Mouse (Mus musculus) MEL (cell line): ENCODE measurements at regions not wholly inside any gene's neighbourhood (a gene's known extent, or its start where the extent isn't known, plus 50 kb on each side); places are given as distances from the start of the nearest gene placed in this dataset.

Source experiments
- DNase-seq: peaks from one replicate; pipeline ENCODE4 v3.0.0; 2011; ENCODE audit warnings: low read depth, low spot score
- H3K27ac ChIP-seq: 2 replicates; pipeline ENCODE4 v1.5.1; 2012; ENCODE audit warnings: low read depth, mild to moderate bottlenecking, control low read depth, low read length, moderate library complexity; ENCODE audit not compliant: control insufficient read depth
- H3K27me3 ChIP-seq, 2 experiments: fragments of 150-350 bp in 1 of 2; sonication (generic) in 1 of 2; 2 replicates each; pipeline ENCODE4 v1.6.1; 2012; ENCODE audit warnings: low read length in 2 of 2, mild to moderate bottlenecking in 2 of 2, improper control_type of control experiment in 1 of 2, moderate library complexity in 1 of 2; ENCODE audit not compliant: insufficient read depth in 2 of 2, control insufficient read depth in 1 of 2
- H3K36me3 ChIP-seq, 2 experiments: 2 replicates each; pipeline ENCODE4 v1.6.1; 2012 to 2014; ENCODE audit warnings: low read length in 2 of 2, improper control_type of control experiment in 1 of 2, inconsistent platforms in 1 of 2, mild to moderate bottlenecking in 1 of 2; ENCODE audit not compliant: insufficient read depth in 2 of 2, control insufficient read depth in 1 of 2
- H3K4me1 ChIP-seq, 2 experiments: fragments of 150-350 bp in 1 of 2; sonication (generic) in 1 of 2; 2 replicates each; pipeline ENCODE4 v1.6.1; 2012; ENCODE audit warnings: low read length in 2 of 2, improper control_type of control experiment in 1 of 2, mild to moderate bottlenecking in 1 of 2; ENCODE audit not compliant: insufficient read depth in 2 of 2, control insufficient read depth in 1 of 2
- H3K4me3 ChIP-seq, 2 experiments: fragments of 150-350 bp in 1 of 2; sonication (generic) in 1 of 2; 2 replicates each; pipeline ENCODE4 v1.5.1; 2012; ENCODE audit warnings: low read depth in 2 of 2, low read length in 2 of 2, mild to moderate bottlenecking in 2 of 2, moderate library complexity in 2 of 2, control low read depth in 1 of 2, improper control_type of control experiment in 1 of 2; ENCODE audit not compliant: control insufficient read depth in 1 of 2, insufficient read depth in 1 of 2
- H3K79me2 ChIP-seq: 2 replicates; pipeline ENCODE4 v1.6.1; 2012; ENCODE audit warnings: mild to moderate bottlenecking, low read length, moderate library complexity; ENCODE audit not compliant: control insufficient read depth, poor library complexity, insufficient read depth
- H3K9ac ChIP-seq: 2 replicates; pipeline ENCODE4 v1.6.1; 2012; ENCODE audit warnings: low read depth, mild to moderate bottlenecking, control low read depth, low read length, moderate library complexity; ENCODE audit not compliant: control insufficient read depth, poor library complexity, severe bottlenecking
- H3K9me3 ChIP-seq: fragments of 150-350 bp; sonication (generic); replicated peaks from 2 replicates; pipeline ENCODE4 v1.6.1; 2012; ENCODE audit warnings: mild to moderate bottlenecking, low read length, improper control_type of control experiment, moderate library complexity; ENCODE audit not compliant: insufficient read depth
- BHLHE40 ChIP-seq: IDR thresholded peaks from 2 replicates; pipeline ENCODE4 v1.6.1; 2012; ENCODE audit warnings: low read depth, mild to moderate bottlenecking, inconsistent platforms, low read length, improper control_type of control experiment, borderline replicate concordance
- CHD2 ChIP-seq: IDR thresholded peaks from 2 replicates; pipeline ENCODE4 v1.6.1; 2011; ENCODE audit warnings: low read length, improper control_type of control experiment
- CTCF ChIP-seq, 3 experiments: IDR thresholded peaks in 2 of 3; conservative IDR thresholded peaks in 1 of 3; 2 replicates each; pipeline ENCODE4 v1.5.1; 2011 to 2012; ENCODE audit warnings: low read length in 3 of 3, low read depth in 2 of 3, mild to moderate bottlenecking in 2 of 3, improper control_type of control experiment in 1 of 3, inconsistent platforms in 1 of 3, mixed read lengths in 1 of 3, moderate library complexity in 1 of 3; ENCODE audit not compliant: control insufficient read depth in 1 of 3, insufficient read depth in 1 of 3, poor library complexity in 1 of 3, severe bottlenecking in 1 of 3
- E2F4 ChIP-seq: IDR thresholded peaks from 2 replicates; pipeline ENCODE4 v1.6.1; 2011; ENCODE audit warnings: low read depth, low read length, improper control_type of control experiment, borderline replicate concordance
- ELF1 ChIP-seq: IDR thresholded peaks from 2 replicates; pipeline ENCODE4 v1.6.1; 2014; ENCODE audit warnings: low read depth, mild to moderate bottlenecking, inconsistent platforms, low read length, improper control_type of control experiment, moderate library complexity
- EP300 ChIP-seq, 2 experiments: IDR thresholded peaks; 2 replicates each; pipeline ENCODE4 v1.6.1; 2011; ENCODE audit warnings: improper control_type of control experiment in 2 of 2, low read length in 2 of 2, low read depth in 1 of 2, mild to moderate bottlenecking in 1 of 2
- GABPA ChIP-seq: IDR thresholded peaks from 2 replicates; pipeline ENCODE4 v1.6.1; 2012; ENCODE audit warnings: low read depth, mild to moderate bottlenecking, inconsistent platforms, low read length, improper control_type of control experiment, moderate library complexity
- HCFC1 ChIP-seq: IDR thresholded peaks from 2 replicates; pipeline ENCODE4 v1.6.1; 2012; ENCODE audit warnings: low read depth, mild to moderate bottlenecking, inconsistent platforms, low read length, improper control_type of control experiment, moderate library complexity
- MAFK ChIP-seq: IDR thresholded peaks from 2 replicates; pipeline ENCODE4 v1.6.1; 2011; ENCODE audit warnings: low read depth, mild to moderate bottlenecking, low read length, improper control_type of control experiment, borderline replicate concordance
- MAZ ChIP-seq: IDR thresholded peaks from 2 replicates; pipeline ENCODE4 v1.6.1; 2012; ENCODE audit warnings: low read depth, mild to moderate bottlenecking, inconsistent platforms, low read length, improper control_type of control experiment
- MEF2A ChIP-seq: IDR thresholded peaks from 2 replicates; pipeline ENCODE4 v1.6.1; 2014; ENCODE audit warnings: low read depth, mild to moderate bottlenecking, inconsistent platforms, low read length, improper control_type of control experiment; ENCODE audit not compliant: poor library complexity, insufficient replicate concordance, severe bottlenecking; ENCODE audit errors: extremely low read depth
- MYC ChIP-seq: IDR thresholded peaks from 2 replicates; pipeline ENCODE4 v1.6.1; 2011; ENCODE audit warnings: low read depth, mild to moderate bottlenecking, low read length, improper control_type of control experiment, moderate library complexity
- NELFE ChIP-seq: IDR thresholded peaks from 2 replicates; pipeline ENCODE4 v1.6.1; 2011; ENCODE audit warnings: low read depth, low read length, improper control_type of control experiment
- RAD21 ChIP-seq: IDR thresholded peaks from 2 replicates; pipeline ENCODE4 v1.6.1; 2011; ENCODE audit warnings: mild to moderate bottlenecking, low read depth, low read length, improper control_type of control experiment
- SIN3A ChIP-seq: IDR thresholded peaks from 2 replicates; pipeline ENCODE4 v1.6.1; 2012; ENCODE audit warnings: low read length, improper control_type of control experiment, inconsistent platforms
- SMC3 ChIP-seq: IDR thresholded peaks from 2 replicates; pipeline ENCODE4 v1.6.1; 2011; ENCODE audit warnings: low read depth, low read length, improper control_type of control experiment
- TAL1 ChIP-seq: IDR thresholded peaks from 2 replicates; pipeline ENCODE4 v1.6.1; 2012; ENCODE audit warnings: mild to moderate bottlenecking, inconsistent platforms, low read length, moderate library complexity, mixed read lengths
- ZC3H11A ChIP-seq: IDR thresholded peaks from 2 replicates; pipeline ENCODE4 v1.6.1; 2012; ENCODE audit warnings: low read depth, mild to moderate bottlenecking, inconsistent platforms, low read length, improper control_type of control experiment

GRCm38 (mm10) chr2:73973774-73974173 is 62.6 kb upstream of the Atp5g3 start:
- DNase-seq: peak; percentile 64
- Histone ChIP-seq H3K27me3 (peaks cover 0 to 3% of the 10 kb centered on the region in 2 experiments; a peak in 2 of 4 replicates), H3K27ac (no peak overlapping the region), H3K79me2 (no peaks in the 10 kb centered on the region), H3K9me3 (no peaks in the 10 kb centered on the region), H3K4me1 (peaks cover 0 to 3% of the 10 kb centered on the region in 2 experiments; a peak in 1 of 4 replicates), H3K36me3 (peaks cover 0 to 9% of the 10 kb centered on the region in 2 experiments; a peak in 2 of 4 replicates), H3K9ac (no peak overlapping the region), H3K4me3 (no peak overlapping the region)
- TF ChIP-seq MAFK (peak; percentile 97), MYC (0 out of 2 replicates have a peak, but pooled peaks have one; percentile 48), EP300 (IDR thresholded peaks at IDR 0.05; ENCODE audit: low read depth in 1 of 2, low read length in 2 of 2) (peak in 1 of 2 experiments; percentile 59; a peak in 2 of 4 replicates), SIN3A (no peak)

GRCm38 (mm10) chr2:73967618-73968017 is 56.5 kb upstream of the Atp5g3 start:
- Histone ChIP-seq H3K9me3 (no peaks in the 10 kb centered on the region), H3K36me3 (no peaks in the 10 kb centered on the region), H3K27ac (no peak overlapping the region), H3K4me1 (no peaks in the 10 kb centered on the region), H3K9ac (no peak overlapping the region), H3K4me3 (no peak overlapping the region), H3K27me3 (peaks cover 9 to 16% of the 10 kb centered on the region in 2 experiments), H3K79me2 (no peaks in the 10 kb centered on the region)
- DNase-seq: no peak
- no peak for TF ChIP-seq TAL1
- no peak for TF ChIP-seq ELF1
- no peak for TF ChIP-seq GABPA

- H3K27me3 ChIP-seq: peaks cover 9 to 18% of the 10 kb centered on the region in 2 experiments
- no peaks in the 10 kb centered on the region for H3K9me3 ChIP-seq
- TF ChIP-seq ELF1 (no peak), CTCF (IDR thresholded peaks at IDR 0.05 in 2 of 3, conservative IDR thresholded peaks at IDR 0.05 in 1 of 3; ENCODE audit: control insufficient read depth in 1 of 3, insufficient read depth in 1 of 3, low read depth in 2 of 3, low read length in 3 of 3, poor library complexity in 1 of 3, severe bottlenecking in 1 of 3) (peak; percentile 65 to 84 (median 68)), NELFE (no peak), ZC3H11A (peak; percentile 65), HCFC1 (no peak), RAD21 (peak; percentile 69), BHLHE40 (no peak), SMC3 (peak; percentile 85), MEF2A (no peak), MAZ (0 out of 2 replicates have a peak, but pooled peaks have one; percentile 24), EP300 (IDR thresholded peaks at IDR 0.05; ENCODE audit: low read depth in 1 of 2, low read length in 2 of 2) (no peak), E2F4 (no peak), CHD2 (no peak)
- no peak overlapping the region for H3K4me3 ChIP-seq
- H3K36me3 ChIP-seq: no peaks in the 10 kb centered on the region
- H3K79me2 ChIP-seq: no peaks in the 10 kb centered on the region
- DNase-seq: peak; percentile 59
- no peak overlapping the region for H3K9ac ChIP-seq
- H3K4me1 ChIP-seq: no peaks in the 10 kb centered on the region
- H3K27ac ChIP-seq: no peak overlapping the region
Observed at GRCm38 (mm10) chr2:73965595-73965994, 54.5 kb upstream of the Atp5g3 start.
